Mouse (Mus musculus) embryonic fibroblast, embryonic 13.5 days (primary cell): ENCODE results near the gene BC025446.

Experiments
- CTCF ChIP-seq: IDR thresholded peaks from 2 replicates; pipeline ENCODE4 v1.5.1; 2011; ENCODE audit warnings: mild to moderate bottlenecking, control low read depth, low read length, moderate library complexity, borderline replicate concordance; ENCODE audit not compliant: insufficient read depth
- POLR2A ChIP-seq: IDR thresholded peaks from 2 replicates; pipeline ENCODE4 v1.6.1; 2011; ENCODE audit warnings: low read depth, mild to moderate bottlenecking, control low read depth, low read length, moderate library complexity

DNA sequence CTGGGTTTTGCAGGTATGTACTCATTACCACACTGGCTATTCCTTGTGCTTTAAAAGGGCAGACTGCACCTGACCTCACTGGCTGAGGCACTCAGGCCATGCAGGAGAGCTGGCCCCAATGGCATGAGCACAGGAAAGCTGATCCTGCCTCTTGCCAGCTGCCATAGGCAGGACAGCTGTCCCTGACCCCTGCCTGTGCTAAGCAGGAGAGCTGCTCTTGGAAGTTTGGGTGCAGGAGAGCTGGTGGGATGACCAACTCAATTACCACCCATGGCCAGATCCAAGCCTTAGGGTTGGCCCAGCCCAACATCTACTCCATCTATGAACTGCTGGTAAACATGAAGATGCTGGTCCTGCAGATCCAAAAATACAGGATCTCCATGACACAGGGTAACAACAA, 5.8 kb downstream of the BC025446 start:
- TF ChIP-seq CTCF (no peak), POLR2A (no peak)
